Mouse (Mus musculus): Measurements from ENCODE around the gene Tll2.

DNA sequence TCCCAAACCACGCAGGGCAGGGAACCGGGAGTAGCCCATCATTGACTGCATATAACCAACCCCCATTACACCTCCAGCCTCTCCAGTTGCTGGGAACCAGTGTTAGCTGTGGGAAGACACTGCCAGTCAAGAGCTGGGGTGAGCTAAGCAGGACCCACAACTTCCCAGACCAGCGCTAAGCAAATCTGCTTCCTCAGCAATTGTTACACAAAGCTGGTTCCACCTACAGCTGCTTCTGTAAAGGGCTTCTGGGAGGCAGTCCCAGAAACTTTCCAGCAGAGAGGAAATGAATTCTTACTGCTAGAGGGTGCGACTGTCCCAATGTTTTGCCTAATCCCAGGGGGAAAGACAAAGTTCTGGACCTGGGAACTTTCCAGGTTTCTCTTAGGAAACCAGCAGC lies 151.9 kb downstream of the Tll2 start:
- TF ChIP-seq CTCF (IDR thresholded peaks at IDR 0.05; ENCODE audit: borderline replicate concordance, insufficient read depth, low read length) (no peak), POLR2A (IDR thresholded peaks at IDR 0.05; ENCODE audit: low read depth, low read length) (no peak)
